Comparison of ENCODE assay signal across 16 mouse cellular contexts in the genomic region with DNA sequence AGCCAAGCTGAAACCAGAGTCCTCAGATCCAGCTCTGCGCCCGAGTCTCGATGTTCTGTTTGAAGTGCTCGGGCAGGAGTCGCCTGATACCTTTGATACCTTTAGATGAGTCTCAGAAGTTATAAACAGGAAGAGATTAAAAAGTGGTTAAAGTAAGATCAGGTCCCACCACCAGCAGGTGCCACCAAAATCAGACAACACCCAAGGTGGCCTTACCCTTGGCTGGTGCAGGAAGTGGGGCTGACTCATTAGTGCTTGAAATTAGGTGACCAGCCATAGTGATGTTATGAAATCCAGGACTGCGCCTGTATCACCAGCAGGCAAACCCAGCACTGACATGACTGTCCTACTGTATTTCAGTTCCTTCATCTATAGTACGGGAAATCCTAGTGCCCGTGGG. TPM values are rescaled to one million over a fixed set of nuclear protein-coding genes. Genes with fewer than 3 reads are reported as not detected.
"Had no signal": no experiment of that assay in that cellular context is flagged by ENCODE, and none has a peak within 500 bp of the region (broad histone marks: within the 10 kb centered on the region; RNA-seq: fewer than 3 reads in every experiment).

No protein-coding gene starts in this region.

- H3K4me3 ChIP-seq: layer of hippocampus, adult 2 months; limb, embryonic 10.5 days; limb, embryonic 13.5 days; liver, embryonic 13.5 days; midbrain, embryonic 12.5 days; midbrain, embryonic 15.5 days had no signal

- DNase-seq: kidney, postnatal 25 days; layer of hippocampus, adult 9-11 months; liver; liver, embryonic 13.5 days; lung, embryonic 14.5 days; thymus, adult 18-20 months; thymus, postnatal 36 days had no signal

- H3K27me3 ChIP-seq: limb, embryonic 13.5 days; liver, embryonic 13.5 days; midbrain, embryonic 12.5 days; midbrain, embryonic 15.5 days had no signal

- H3K9ac ChIP-seq: limb, embryonic 13.5 days; liver, embryonic 13.5 days; lung, embryonic 14.5 days; midbrain, embryonic 12.5 days; midbrain, embryonic 15.5 days had no signal

- H3K27ac ChIP-seq: kidney, postnatal 0 days; layer of hippocampus, adult 2 months; limb, embryonic 10.5 days; limb, embryonic 13.5 days; liver, embryonic 13.5 days; macrophage; midbrain, embryonic 12.5 days; midbrain, embryonic 15.5 days had no signal

- H3K4me1 ChIP-seq: limb, embryonic 10.5 days; limb, embryonic 13.5 days; liver, embryonic 13.5 days; midbrain, embryonic 12.5 days; midbrain, embryonic 15.5 days had no signal

- H3K36me3 ChIP-seq: limb, embryonic 10.5 days; limb, embryonic 13.5 days; liver, embryonic 13.5 days; midbrain, embryonic 12.5 days; midbrain, embryonic 15.5 days had no signal

- H3K9me3 ChIP-seq: limb, embryonic 10.5 days; limb, embryonic 13.5 days; liver, embryonic 13.5 days; midbrain, embryonic 12.5 days; midbrain, embryonic 15.5 days had no signal

- H3K4me2 ChIP-seq: limb, embryonic 13.5 days; liver, embryonic 13.5 days; lung, embryonic 14.5 days; midbrain, embryonic 12.5 days; midbrain, embryonic 15.5 days had no signal

- ATAC-seq: lung, postnatal 0 days; midbrain, embryonic 15.5 days had no signal

RNA-seq across cellular contexts. Expression of a gene that starts 47.9 kb away (rescaled TPM):
- total RNA-seq: megakaryocyte, adult 5-6 weeks had no signal
